Comparison of ENCODE assay signal across 17 mouse cellular contexts in the genomic region with DNA sequence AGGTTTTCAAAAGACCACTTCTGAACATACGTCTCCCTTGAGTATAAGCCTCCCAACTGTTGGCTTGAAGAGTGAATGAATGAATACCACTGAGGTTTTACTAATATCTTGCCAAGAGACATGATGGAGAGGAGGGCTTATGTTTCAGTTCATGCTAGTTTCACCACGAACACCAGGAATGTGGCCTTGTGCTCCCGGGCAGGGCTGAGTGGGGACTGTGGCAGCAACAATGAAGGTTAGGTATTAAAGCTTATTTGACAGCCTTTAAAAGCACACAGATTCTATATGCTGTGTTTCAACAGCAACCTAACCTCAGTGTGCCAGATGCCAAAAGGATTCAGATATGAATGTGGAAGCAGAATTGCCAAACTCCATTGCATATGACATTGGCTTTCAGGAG.
DNase-seq lines count a peak whose midpoint lies in the region; ATAC-seq lines count a peak whose summit lies in the region.
"Had no signal": no experiment of that assay in that cellular context is flagged by ENCODE, and none has a peak within 500 bp of the region (broad histone marks: within the 10 kb centered on the region; RNA-seq: fewer than 3 reads in every experiment).

No protein-coding gene starts in this region.

- 0 out of 2 replicates have a peak overlapping the region, but pooled peaks have one; percentile 9 for H3K27ac ChIP-seq in forebrain, embryonic 12.5 days
- H3K27ac ChIP-seq in forebrain, embryonic 13.5 days = no peak overlapping the region
- H3K27ac ChIP-seq in neural tube, embryonic 11.5 days (ENCODE audit: low read depth, low read length) = 0 out of 2 replicates have a peak overlapping the region, but pooled peaks have one; percentile 10
- peak overlapping the region; percentile 71 for H3K27ac ChIP-seq in hindbrain, embryonic 11.5 days (ENCODE audit: low read depth, low read length)

- no peak overlapping the region for H3K4me2 ChIP-seq in forebrain, embryonic 12.5 days
- no peak overlapping the region for H3K4me2 ChIP-seq in forebrain, embryonic 13.5 days
- H3K4me2 ChIP-seq in neural tube, embryonic 11.5 days (ENCODE audit: low read depth) = no peak overlapping the region
- no peak overlapping the region for H3K4me2 ChIP-seq in hindbrain, embryonic 11.5 days (replicated peaks; ENCODE audit: low read depth, low read length)
- H3K4me2 ChIP-seq: heart, embryonic 11.5 days had no signal

- DNase-seq in neural tube, embryonic 11.5 days (ENCODE audit: low spot score) = no peak
- no peak for DNase-seq in neural tube, embryonic 10.5 days (ENCODE audit: extremely low spot score, low spot score)
- DNase-seq in hindbrain, embryonic 11.5 days (ENCODE audit: low spot score) = peak; percentile 33
- no peak for DNase-seq in urinary bladder, adult 2 months (ENCODE audit: low spot score)
- no peak for DNase-seq in frontal cortex, postnatal 25 days (ENCODE audit: low spot score in 2 of 2)
- DNase-seq: adrenal gland, postnatal 25 days; gastrocnemius, postnatal 14 days; heart, postnatal 14 days; liver, postnatal 0 days; lung, postnatal 14 days; thymus, postnatal 25 days had no signal

- no peaks in the 10 kb centered on the region for H3K27me3 ChIP-seq in forebrain, embryonic 12.5 days
- no peaks in the 10 kb centered on the region for H3K27me3 ChIP-seq in forebrain, embryonic 13.5 days
- no peaks in the 10 kb centered on the region for H3K27me3 ChIP-seq in neural tube, embryonic 11.5 days (ENCODE audit: control insufficient read depth, insufficient read depth, low read length)
- no peaks in the 10 kb centered on the region for H3K27me3 ChIP-seq in hindbrain, embryonic 11.5 days (ENCODE audit: control insufficient read depth, insufficient read depth, low read length)
- H3K27me3 ChIP-seq: Patski had no signal

- peaks cover 43% of the 10 kb centered on the region for H3K4me1 ChIP-seq in forebrain, embryonic 12.5 days
- peaks cover 38% of the 10 kb centered on the region for H3K4me1 ChIP-seq in forebrain, embryonic 13.5 days
- peaks cover 19% of the 10 kb centered on the region for H3K4me1 ChIP-seq in neural tube, embryonic 11.5 days (ENCODE audit: control insufficient read depth, insufficient read depth, low read length)
- H3K4me1 ChIP-seq in hindbrain, embryonic 11.5 days (replicated peaks; ENCODE audit: control insufficient read depth, insufficient read depth, low read length) = peaks cover 3% of the 10 kb centered on the region

- no peak overlapping the region for H3K9ac ChIP-seq in forebrain, embryonic 12.5 days
- H3K9ac ChIP-seq in forebrain, embryonic 13.5 days = no peak overlapping the region
- no peak overlapping the region for H3K9ac ChIP-seq in neural tube, embryonic 11.5 days (ENCODE audit: low read length)
- no peak overlapping the region for H3K9ac ChIP-seq in hindbrain, embryonic 11.5 days (ENCODE audit: low read depth, low read length)
- H3K9ac ChIP-seq: forebrain, postnatal 0 days; liver, postnatal 0 days had no signal

- no peak for ATAC-seq in forebrain, embryonic 12.5 days (ENCODE audit: low FRiP score)
- no peak for ATAC-seq in forebrain, embryonic 13.5 days
- no peak for ATAC-seq in neural tube, embryonic 11.5 days (ENCODE audit: insufficient read depth, low FRiP score, low TSS enrichment)
- ATAC-seq in hindbrain, embryonic 11.5 days (ENCODE audit: low FRiP score) = 0 out of 2 replicates have a peak, but pooled peaks have one; percentile 13
- ATAC-seq: activated CD4-positive, CD25-positive, alpha-beta regulatory T cell, adult 4 months; liver, postnatal 0 days; Patski had no signal

- H3K36me3 ChIP-seq in forebrain, embryonic 12.5 days (replicated peaks) = no peaks in the 10 kb centered on the region
- no peaks in the 10 kb centered on the region for H3K36me3 ChIP-seq in forebrain, embryonic 13.5 days (ENCODE audit: poor library complexity, severe bottlenecking)
- H3K36me3 ChIP-seq in neural tube, embryonic 11.5 days (ENCODE audit: control insufficient read depth, insufficient read depth, low read length) = no peaks in the 10 kb centered on the region
- no peaks in the 10 kb centered on the region for H3K36me3 ChIP-seq in hindbrain, embryonic 11.5 days (ENCODE audit: control insufficient read depth, insufficient read depth, low read length)

- WGBS in forebrain, embryonic 12.5 days = 16% methylated on average over 3 of the region's 3 CpGs
- 12% methylated on average over 3 of the region's 3 CpGs for WGBS in forebrain, embryonic 13.5 days
- 40% methylated on average over 3 of the region's 3 CpGs for WGBS in neural tube, embryonic 11.5 days
- WGBS in hindbrain, embryonic 11.5 days = 22% methylated on average over 3 of the region's 3 CpGs

- no peaks in the 10 kb centered on the region for H3K9me3 ChIP-seq in forebrain, embryonic 12.5 days
- H3K9me3 ChIP-seq in forebrain, embryonic 13.5 days (replicated peaks) = no peaks in the 10 kb centered on the region
- no peaks in the 10 kb centered on the region for H3K9me3 ChIP-seq in neural tube, embryonic 11.5 days (ENCODE audit: control insufficient read depth, low read length)
- H3K9me3 ChIP-seq in hindbrain, embryonic 11.5 days (ENCODE audit: control insufficient read depth, low read length) = no peaks in the 10 kb centered on the region

- no peak overlapping the region for H3K4me3 ChIP-seq in forebrain, embryonic 12.5 days (replicated peaks)
- H3K4me3 ChIP-seq in forebrain, embryonic 13.5 days = no peak overlapping the region
- H3K4me3 ChIP-seq in neural tube, embryonic 11.5 days (ENCODE audit: low read depth, low read length) = no peak overlapping the region
- H3K4me3 ChIP-seq in hindbrain, embryonic 11.5 days (ENCODE audit: low read depth, low read length) = no peak overlapping the region
